15 mouse cellular contexts compared by ENCODE assay signal in the genomic region with DNA sequence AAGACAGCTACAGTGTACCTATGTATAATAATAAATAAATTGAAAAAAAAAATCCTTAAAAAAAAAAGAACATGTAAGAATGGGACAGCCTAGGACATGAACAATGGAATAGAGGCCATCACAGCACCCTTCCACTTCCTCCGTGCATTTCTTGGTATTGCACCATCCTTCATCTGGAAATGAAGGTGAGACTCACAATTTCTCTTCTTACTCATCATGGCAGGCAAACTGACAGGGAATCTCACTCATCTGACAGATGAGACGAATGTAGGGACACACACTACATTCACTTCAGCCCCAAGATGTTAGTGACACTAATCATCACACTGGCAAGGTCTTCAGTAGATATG. TPM values are rescaled to one million over a fixed set of nuclear protein-coding genes. Genes with fewer than 3 reads are reported as not detected.
DNase-seq lines count a peak whose midpoint lies in the region; ATAC-seq and TF ChIP-seq lines count a peak whose summit lies in the region.
"Had no signal": no experiment of that assay in that cellular context is flagged by ENCODE, and none has a peak within 500 bp of the region (broad histone marks: within the 10 kb centered on the region; RNA-seq: fewer than 3 reads in every experiment).

No protein-coding gene starts in this region.

- peaks cover 80% of the 10 kb centered on the region for H3K36me3 ChIP-seq in forebrain, embryonic 12.5 days (replicated peaks)
- peaks cover 71% of the 10 kb centered on the region for H3K36me3 ChIP-seq in forebrain, embryonic 14.5 days (ENCODE audit: control insufficient read depth, insufficient read depth, low read length)
- peaks cover 96% of the 10 kb centered on the region for H3K36me3 ChIP-seq in midbrain, embryonic 10.5 days
- H3K36me3 ChIP-seq in midbrain, postnatal 0 days (ENCODE audit: insufficient read depth, low read length) = peaks cover 50% of the 10 kb centered on the region
- H3K36me3 ChIP-seq in liver, embryonic 13.5 days = peaks cover 75% of the 10 kb centered on the region
- no peaks in the 10 kb centered on the region for H3K36me3 ChIP-seq in myocyte (ENCODE audit: control insufficient read depth, insufficient read depth)
- H3K36me3 ChIP-seq in kidney, adult 2 months (ENCODE audit: control insufficient read depth, insufficient read depth, low read length) = peaks cover 5% of the 10 kb centered on the region; the same call in 1 of the 2 replicates

- H3K79me2 ChIP-seq in myocyte (ENCODE audit: control insufficient read depth, insufficient read depth) = no peaks in the 10 kb centered on the region

- no peak overlapping the region for H3ac ChIP-seq in myocyte (ENCODE audit: control insufficient read depth, insufficient read length)

- no peaks in the 10 kb centered on the region for H3K9me3 ChIP-seq in forebrain, embryonic 12.5 days
- no peaks in the 10 kb centered on the region for H3K9me3 ChIP-seq in forebrain, embryonic 14.5 days (replicated peaks; ENCODE audit: control insufficient read depth, low read length)
- no peaks in the 10 kb centered on the region for H3K9me3 ChIP-seq in midbrain, embryonic 10.5 days (replicated peaks)
- H3K9me3 ChIP-seq in midbrain, postnatal 0 days (ENCODE audit: low read length) = no peaks in the 10 kb centered on the region
- no peaks in the 10 kb centered on the region for H3K9me3 ChIP-seq in liver, embryonic 13.5 days (replicated peaks)
- H3K9me3 ChIP-seq: forebrain, embryonic 13.5 days; megakaryocyte, embryonic 14.5 days had no signal

- H3K27ac ChIP-seq in forebrain, embryonic 12.5 days = peak overlapping the region; percentile 81; the same call in 1 of the 2 replicates
- no peak overlapping the region for H3K27ac ChIP-seq in forebrain, embryonic 14.5 days (ENCODE audit: low read depth, low read length)
- H3K27ac ChIP-seq in midbrain, embryonic 10.5 days (replicated peaks) = peak overlapping the region; percentile 78; the same call in 1 of the 2 replicates
- no peak overlapping the region for H3K27ac ChIP-seq in midbrain, postnatal 0 days (ENCODE audit: low read depth, low read length)
- H3K27ac ChIP-seq in liver, embryonic 13.5 days = peak overlapping the region; percentile 79
- no peak overlapping the region for H3K27ac ChIP-seq in kidney, adult 2 months (ENCODE audit: insufficient read depth, low read depth, low read length)

- no peak; the same call in 1 of the 2 replicates for ATAC-seq in forebrain, embryonic 12.5 days (ENCODE audit: low FRiP score)
- no peak for ATAC-seq in forebrain, embryonic 14.5 days
- ATAC-seq in midbrain, postnatal 0 days (ENCODE audit: low FRiP score) = no peak
- peak; percentile 3; the same call in 1 of the 2 replicates for ATAC-seq in liver, embryonic 13.5 days (ENCODE audit: low read depth)
- ATAC-seq in megakaryocyte, adult 5-6 weeks (ENCODE audit: poor library complexity, severe bottlenecking) = no peak

- peaks cover 4% of the 10 kb centered on the region for H3K27me3 ChIP-seq in forebrain, embryonic 12.5 days
- no peaks in the 10 kb centered on the region for H3K27me3 ChIP-seq in forebrain, embryonic 14.5 days (replicated peaks; ENCODE audit: control insufficient read depth, insufficient read depth, low read length)
- peaks cover 12% of the 10 kb centered on the region for H3K27me3 ChIP-seq in midbrain, embryonic 10.5 days (ENCODE audit: low read depth, poor library complexity, severe bottlenecking)
- H3K27me3 ChIP-seq in midbrain, postnatal 0 days (ENCODE audit: insufficient read depth, low read length) = no peaks in the 10 kb centered on the region
- 0 out of 2 replicates have a peak, but pooled peaks cover 1% of the 10 kb centered on the region for H3K27me3 ChIP-seq in liver, embryonic 13.5 days
- H3K27me3 ChIP-seq in myocyte (ENCODE audit: control insufficient read depth, insufficient read depth, insufficient read length) = no peaks in the 10 kb centered on the region
- no peaks in the 10 kb centered on the region for H3K27me3 ChIP-seq in kidney, adult 2 months (replicated peaks; ENCODE audit: control insufficient read depth, insufficient read depth, low read length)
- H3K27me3 ChIP-seq: forebrain, embryonic 13.5 days had no signal

- no peak for TF ChIP-seq POLR2A in myocyte (IDR thresholded peaks at IDR 0.05; ENCODE audit: insufficient read length, low read depth)
- no peak for TF ChIP-seq POLR2A in kidney, adult 2 months (IDR thresholded peaks at IDR 0.05; ENCODE audit: low read depth, low read length)

- TF ChIP-seq CTCF in midbrain, postnatal 0 days (IDR thresholded peaks at IDR 0.05) = no peak
- TF ChIP-seq CTCF in kidney, adult 2 months (conservative IDR thresholded peaks at IDR 0.05; ENCODE audit: insufficient read depth, insufficient read length, low read depth, low read length) = no peak

- no peak overlapping the region for H3K4me2 ChIP-seq in forebrain, embryonic 12.5 days
- no peak overlapping the region for H3K4me2 ChIP-seq in forebrain, embryonic 14.5 days (ENCODE audit: low read length)
- no peak overlapping the region for H3K4me2 ChIP-seq in midbrain, postnatal 0 days (ENCODE audit: low read depth, low read length, poor library complexity, severe bottlenecking)
- H3K4me2 ChIP-seq in liver, embryonic 13.5 days = no peak overlapping the region
- H3K4me2 ChIP-seq in myocyte (ENCODE audit: low read depth) = no peak overlapping the region
- H3K4me2 ChIP-seq: forebrain, embryonic 13.5 days had no signal

- 97% methylated on average over 2 of the region's 2 CpGs for WGBS in forebrain, embryonic 12.5 days
- 89% methylated on average over 2 of the region's 2 CpGs for WGBS in forebrain, embryonic 14.5 days
- 91% methylated on average over 2 of the region's 2 CpGs for WGBS in midbrain, embryonic 10.5 days
- 87% methylated on average over 2 of the region's 2 CpGs for WGBS in midbrain, postnatal 0 days
- WGBS in liver, embryonic 13.5 days (ENCODE audit: insufficient replicate concordance) = 59% methylated on average over 2 of the region's 2 CpGs
- WGBS in kidney, adult 2 months = 83% methylated on average over 2 of the region's 2 CpGs

- H3K4me3 ChIP-seq in forebrain, embryonic 12.5 days (replicated peaks) = no peak overlapping the region
- H3K4me3 ChIP-seq in forebrain, embryonic 14.5 days (ENCODE audit: low read depth, low read length) = no peak overlapping the region
- H3K4me3 ChIP-seq in midbrain, embryonic 10.5 days = no peak overlapping the region
- H3K4me3 ChIP-seq in midbrain, postnatal 0 days (ENCODE audit: low read depth, low read length) = no peak overlapping the region
- H3K4me3 ChIP-seq in liver, embryonic 13.5 days (replicated peaks) = no peak overlapping the region
- no peak overlapping the region for H3K4me3 ChIP-seq in myocyte
- no peak overlapping the region for H3K4me3 ChIP-seq in kidney, adult 2 months (ENCODE audit: insufficient read depth, low read depth, low read length)
- H3K4me3 ChIP-seq: forebrain, embryonic 13.5 days; megakaryocyte, embryonic 14.5 days had no signal

- no peak for DNase-seq in forebrain, embryonic 14.5 days (ENCODE audit: low spot score)
- no peak for DNase-seq in midbrain, embryonic 10.5 days (ENCODE audit: low spot score)
- DNase-seq in midbrain, postnatal 0 days (ENCODE audit: low spot score) = no peak
- no peak for DNase-seq in liver, embryonic 13.5 days
- no peak for DNase-seq in kidney, adult 2 months
- DNase-seq: adrenal gland, adult 8-10 months; cerebellum, adult 11-12 months; cerebellum, postnatal 36 days; kidney, adult 8-10 months; kidney, postnatal 36 days had no signal

- H3K4me1 ChIP-seq in forebrain, embryonic 12.5 days = peaks cover 19% of the 10 kb centered on the region
- no peaks in the 10 kb centered on the region for H3K4me1 ChIP-seq in forebrain, embryonic 14.5 days (ENCODE audit: control insufficient read depth, insufficient read depth, low read length)
- peaks cover 37% of the 10 kb centered on the region for H3K4me1 ChIP-seq in midbrain, embryonic 10.5 days
- H3K4me1 ChIP-seq in midbrain, postnatal 0 days (ENCODE audit: insufficient read depth, low read length) = no peaks in the 10 kb centered on the region
- H3K4me1 ChIP-seq in liver, embryonic 13.5 days (replicated peaks) = peaks cover 83% of the 10 kb centered on the region
- H3K4me1 ChIP-seq in kidney, adult 2 months (ENCODE audit: control insufficient read depth, insufficient read depth, low read length) = peaks cover 4% of the 10 kb centered on the region; the same call in 1 of the 2 replicates

- H3K9ac ChIP-seq in forebrain, embryonic 12.5 days = no peak overlapping the region
- H3K9ac ChIP-seq in forebrain, embryonic 14.5 days (ENCODE audit: low read length) = no peak overlapping the region
- no peak overlapping the region for H3K9ac ChIP-seq in midbrain, postnatal 0 days (replicated peaks; ENCODE audit: low read length, poor library complexity, severe bottlenecking)
- 0 out of 2 replicates have a peak overlapping the region, but pooled peaks have one; percentile 33 for H3K9ac ChIP-seq in liver, embryonic 13.5 days
- H3K9ac ChIP-seq: forebrain, embryonic 13.5 days had no signal

RNA-seq across cellular contexts. Expression of gene Rps3, which starts 8.0 kb away (rescaled TPM):
- 597 and 603 TPM in 2 replicates for polyA plus RNA-seq in forebrain, embryonic 12.5 days (2016; fragmentation: Nextera tagmentation; extraction: Ambion mirVana)
- 577 and 687 TPM in 2 replicates for polyA plus RNA-seq in forebrain, embryonic 14.5 days (2014; fragmentation: Nextera tagmentation; extraction: Ambion mirVana)
- polyA plus RNA-seq in midbrain, embryonic 10.5 days (2016; fragmentation: Nextera tagmentation; extraction: Ambion mirVana) = 681 and 788 TPM in 2 replicates
- total RNA-seq in midbrain, postnatal 0 days (2014; rRNA removed) = 440 and 661 TPM in 2 replicates
- 440 and 453 TPM in 2 replicates for polyA plus RNA-seq in midbrain, postnatal 0 days (2015; fragmentation: Nextera tagmentation; extraction: Ambion mirVana)
- 741 and 746 TPM in 2 replicates for polyA plus RNA-seq in liver, embryonic 13.5 days (2015; fragmentation: Nextera tagmentation; extraction: Ambion mirVana)
- polyA plus RNA-seq in myocyte (2012; fragmentation: generic; extraction: Trizol) = 2,049 TPM
- 240 and 386 TPM in 2 replicates for polyA plus RNA-seq in kidney, adult 2 months (2012; rRNA removed)
- 992 and 1,050 TPM in 2 replicates for total RNA-seq in megakaryocyte, adult 5-6 weeks (2015)
- total RNA-seq in megakaryocyte, adult 5-6 weeks (2017) = 1,038 and 1,097 TPM in 2 replicates

RNA-seq across cellular contexts. Expression of gene Klhl35, which starts 9.7 kb away (rescaled TPM):
- polyA plus RNA-seq in forebrain, embryonic 12.5 days (2016; fragmentation: Nextera tagmentation; extraction: Ambion mirVana) = 5.6 and 6.8 TPM in 2 replicates
- 3.8 and 4.5 TPM in 2 replicates for polyA plus RNA-seq in forebrain, embryonic 14.5 days (2014; fragmentation: Nextera tagmentation; extraction: Ambion mirVana)
- polyA plus RNA-seq in midbrain, embryonic 10.5 days (2016; fragmentation: Nextera tagmentation; extraction: Ambion mirVana) = 2.9 and 10.0 TPM in 2 replicates
- 1.4 and 3.9 TPM in 2 replicates for total RNA-seq in midbrain, postnatal 0 days (2014; rRNA removed)
- polyA plus RNA-seq in midbrain, postnatal 0 days (2015; fragmentation: Nextera tagmentation; extraction: Ambion mirVana) = 2.1 and 2.4 TPM in 2 replicates
- 0.12 and 0.21 TPM in 2 replicates for polyA plus RNA-seq in liver, embryonic 13.5 days (2015; fragmentation: Nextera tagmentation; extraction: Ambion mirVana)
- not detected for polyA plus RNA-seq in myocyte (2012; fragmentation: generic; extraction: Trizol)
- 0.16 and 0.23 TPM in 2 replicates for polyA plus RNA-seq in kidney, adult 2 months (2012; rRNA removed)
- total RNA-seq in megakaryocyte, adult 5-6 weeks (2015) = 1.0 and 1.1 TPM in 2 replicates
- not detected in 2 replicates for total RNA-seq in megakaryocyte, adult 5-6 weeks (2017)

RNA-seq across cellular contexts. Expression of gene Arrb1, which starts 59.7 kb away (rescaled TPM):
- polyA plus RNA-seq in forebrain, embryonic 12.5 days (2016; fragmentation: Nextera tagmentation; extraction: Ambion mirVana) = 10.8 and 12.2 TPM in 2 replicates
- 6.0 and 6.5 TPM in 2 replicates for polyA plus RNA-seq in forebrain, embryonic 14.5 days (2014; fragmentation: Nextera tagmentation; extraction: Ambion mirVana)
- polyA plus RNA-seq in midbrain, embryonic 10.5 days (2016; fragmentation: Nextera tagmentation; extraction: Ambion mirVana) = 9.8 and 10.1 TPM in 2 replicates
- total RNA-seq in midbrain, postnatal 0 days (2014; rRNA removed) = 118 and 163 TPM in 2 replicates
- polyA plus RNA-seq in midbrain, postnatal 0 days (2015; fragmentation: Nextera tagmentation; extraction: Ambion mirVana) = 14.2 and 15.0 TPM in 2 replicates
- polyA plus RNA-seq in liver, embryonic 13.5 days (2015; fragmentation: Nextera tagmentation; extraction: Ambion mirVana) = 96.5 and 121 TPM in 2 replicates
- 5.1 TPM for polyA plus RNA-seq in myocyte (2012; fragmentation: generic; extraction: Trizol)
- 47.1 and 48.8 TPM in 2 replicates for polyA plus RNA-seq in kidney, adult 2 months (2012; rRNA removed)
- 41.1 and 43.8 TPM in 2 replicates for total RNA-seq in megakaryocyte, adult 5-6 weeks (2015)
- 91.7 and 96.9 TPM in 2 replicates for total RNA-seq in megakaryocyte, adult 5-6 weeks (2017)

Comparison
In these comparisons a context has a peak if more than half of its experiments do, and no peak if none do; other contexts are left out.
1. H3K27ac ChIP-seq: peak in forebrain, embryonic 12.5 days (single experiment), midbrain, embryonic 10.5 days (single experiment) and liver, embryonic 13.5 days (single experiment); none in forebrain, embryonic 14.5 days (single experiment), midbrain, postnatal 0 days (single experiment) and kidney, adult 2 months (single experiment).